Mouse (Mus musculus) liver, embryonic 15.5 days (tissue): ENCODE results near the gene Tekt4. TPM values are rescaled to one million over a fixed set of nuclear protein-coding genes. Genes with fewer than 3 reads are reported as not detected.

Experiments used
- ATAC-seq: fragments of 200-750 bp; cut with Nextera tagmentation; 2 replicates; pipeline ENCODE4 v1.8.0; 2017; ENCODE audit warnings: moderate number of reproducible peaks, mild to moderate bottlenecking, moderate library complexity; ENCODE audit not compliant: insufficient read depth
- H3K27ac ChIP-seq: fragments of 300-500 bp; sonication (generic); replicated peaks from 2 replicates; pipeline ENCODE4 v1.5.1; 2015; ENCODE audit warnings: mild to moderate bottlenecking, inconsistent platforms
- H3K27me3 ChIP-seq: fragments of 300-500 bp; sonication (generic); 2 replicates; pipeline ENCODE4 v1.6.1; 2015; ENCODE audit warnings: mild to moderate bottlenecking, inconsistent platforms
- H3K36me3 ChIP-seq: fragments of 300-500 bp; sonication (generic); replicated peaks from 2 replicates; pipeline ENCODE4 v1.6.1; 2015; ENCODE audit warnings: moderate library complexity, mild to moderate bottlenecking, inconsistent platforms
- H3K4me1 ChIP-seq: fragments of 300-500 bp; sonication (generic); replicated peaks from 2 replicates; pipeline ENCODE4 v1.6.1; 2015; ENCODE audit warnings: inconsistent platforms
- H3K4me2 ChIP-seq: fragments of 300-500 bp; sonication (generic); 2 replicates; pipeline ENCODE4 v1.6.1; 2015; ENCODE audit warnings: moderate library complexity, mild to moderate bottlenecking, inconsistent platforms
- H3K4me3 ChIP-seq: fragments of 300-500 bp; sonication (generic); replicated peaks from 2 replicates; pipeline ENCODE4 v1.5.1; 2015; ENCODE audit warnings: mild to moderate bottlenecking, inconsistent platforms
- H3K9ac ChIP-seq: fragments of 300-500 bp; sonication (generic); 2 replicates; pipeline ENCODE4 v1.6.1; 2015; ENCODE audit warnings: moderate library complexity, mild to moderate bottlenecking, inconsistent platforms
- H3K9me3 ChIP-seq: fragments of 300-500 bp; sonication (generic); replicated peaks from 2 replicates; pipeline ENCODE4 v1.6.1; 2016; ENCODE audit warnings: inconsistent platforms
- WGBS: fragments of 180-500 bp; shearing (Covaris S2); methylation state at CpG from one replicate; pipeline ENCODE4 v1.1.7; 2015; ENCODE audit warnings: mixed read lengths; ENCODE audit not compliant: insufficient replicate concordance; 5-methylcytosine and 5-hydroxymethylcytosine counted together
- polyA plus RNA-seq: library from polyadenylated mRNA; unstranded; fragments of >200 nt; fragmentation: Nextera tagmentation; extraction: Ambion mirVana; gene quantifications from 2 replicates; pipeline ENCODE4 v1.2.1, GENCODE M21; 2015

The Tekt4 gene
- 0.22 TPM in 1 of 2 replicates, not detected in the other for polyA plus RNA-seq

DNA sequence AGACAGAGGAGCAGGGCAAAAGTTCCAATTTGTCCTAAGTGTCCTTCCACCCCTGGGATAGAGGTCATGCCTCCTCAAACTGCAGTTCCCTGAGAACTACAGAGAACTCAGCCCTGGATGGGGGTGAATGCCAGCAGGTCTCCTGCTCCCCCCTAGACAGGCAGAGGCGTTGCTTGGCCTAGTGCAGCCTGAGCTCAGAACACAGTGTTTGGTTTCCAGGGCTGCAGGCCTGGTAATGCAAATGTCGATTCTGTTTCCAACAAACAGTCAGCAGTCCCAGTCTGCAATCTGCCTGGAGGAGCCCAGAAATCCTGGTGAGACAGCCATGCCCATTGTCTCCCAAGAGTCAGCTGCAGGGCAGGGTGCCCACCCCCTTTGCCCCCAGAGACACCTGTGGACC, at the start of gene Tekt4:
Gene Tekt4, plus strand, starts transcription at position 344 of the 400 bp plus-strand sequence.
- ATAC-seq: no peak
- Histone ChIP-seq H3K4me2 (no peak within 1 kb of the TSS), H3K4me1 (no peaks in the 10 kb centered on the region), H3K27me3 (no peaks in the 10 kb centered on the region), H3K9me3 (no peaks in the 10 kb centered on the region), H3K9ac (no peak within 1 kb of the TSS), H3K27ac (no peak within 1 kb of the TSS), H3K36me3 (no peaks in the 10 kb centered on the region), H3K4me3 (no peak within 1 kb of the TSS)
- WGBS: 20% methylated on average over 2 of the region's 2 CpGs

DNA sequence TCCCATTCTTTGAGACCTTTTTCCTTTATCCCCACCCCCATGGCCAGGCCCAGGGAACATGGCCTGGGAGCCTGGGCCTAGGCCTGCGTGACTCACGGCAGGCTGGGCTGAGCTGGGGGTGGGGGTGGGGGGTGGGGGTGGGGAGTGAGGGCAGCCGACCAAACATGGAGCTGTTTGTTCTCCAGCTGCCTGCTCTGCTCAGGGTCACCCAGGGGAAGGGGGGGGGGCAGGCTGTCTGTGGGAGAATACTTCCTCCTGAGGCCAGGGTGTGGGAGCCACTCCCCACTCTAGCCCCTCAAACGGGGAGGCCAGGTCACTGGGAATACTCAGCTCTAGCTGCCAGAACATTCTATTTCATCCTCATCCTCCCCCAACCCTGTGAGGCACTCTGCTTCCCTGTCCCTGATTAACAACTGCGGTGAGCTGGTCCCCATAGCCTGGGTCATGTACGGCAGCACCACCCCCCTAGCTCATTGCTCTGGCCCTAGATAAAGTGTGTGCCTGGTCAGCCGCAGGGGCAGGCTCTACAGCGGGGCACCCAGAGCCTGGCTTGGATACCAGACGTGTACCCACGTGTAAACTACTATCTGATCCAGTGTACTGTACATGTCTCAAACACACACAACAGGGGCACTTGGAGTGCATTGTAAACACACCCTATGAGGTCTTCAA, 49.1 kb upstream of the Tekt4 start:
- H3K27ac ChIP-seq: no peak overlapping the region
- no peak overlapping the region for H3K4me2 ChIP-seq
- H3K9me3 ChIP-seq: no peaks in the 10 kb centered on the region
- H3K27me3 ChIP-seq: no peaks in the 10 kb centered on the region
- H3K4me3 ChIP-seq: no peak overlapping the region
- ATAC-seq: peak; percentile 61; the same call in 1 of the 2 replicates
- peaks cover 12% of the 10 kb centered on the region for H3K4me1 ChIP-seq
- 10% methylated on average over 10 of the region's 10 CpGs for WGBS
- H3K36me3 ChIP-seq: no peaks in the 10 kb centered on the region
- H3K9ac ChIP-seq: no peak overlapping the region

DNA sequence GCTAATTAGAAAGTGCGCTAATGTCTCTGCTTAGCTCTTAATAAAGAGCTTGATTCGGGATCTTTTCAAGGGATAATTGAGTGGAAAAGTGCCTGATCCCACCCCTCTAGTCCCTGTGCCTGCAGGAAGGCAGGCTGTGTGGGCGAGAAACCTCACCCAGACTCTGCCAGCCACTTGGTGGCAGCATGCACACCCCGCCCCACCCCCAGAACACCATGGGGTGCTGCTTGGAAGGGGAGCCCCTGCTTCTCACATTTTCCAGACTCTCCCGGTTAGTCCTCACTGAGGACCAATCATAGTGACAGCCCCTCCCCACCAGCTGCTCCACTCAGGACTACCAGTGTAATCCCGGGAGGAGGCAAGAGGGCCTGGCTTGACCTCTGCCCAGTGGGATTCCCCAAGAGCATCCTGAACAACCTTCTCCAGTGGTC, 48.4 kb upstream of the Tekt4 start:
- peaks cover 12% of the 10 kb centered on the region for H3K4me1 ChIP-seq
- ATAC-seq: no peak
- no peak overlapping the region for H3K27ac ChIP-seq
- no peak overlapping the region for H3K9ac ChIP-seq
- H3K4me2 ChIP-seq: no peak overlapping the region
- no peaks in the 10 kb centered on the region for H3K27me3 ChIP-seq
- H3K36me3 ChIP-seq: no peaks in the 10 kb centered on the region
- H3K4me3 ChIP-seq: no peak overlapping the region
- WGBS: 20% methylated on average over 6 of the region's 6 CpGs
- H3K9me3 ChIP-seq: no peaks in the 10 kb centered on the region

- no peaks in the 10 kb centered on the region for H3K9me3 ChIP-seq
- no peak overlapping the region for H3K9ac ChIP-seq
- WGBS: 57% methylated on average over 4 of the region's 4 CpGs
- no peaks in the 10 kb centered on the region for H3K27me3 ChIP-seq
- no peak for ATAC-seq
- peaks cover 12% of the 10 kb centered on the region for H3K4me1 ChIP-seq
- H3K4me3 ChIP-seq: no peak overlapping the region
- no peaks in the 10 kb centered on the region for H3K36me3 ChIP-seq
- no peak overlapping the region for H3K27ac ChIP-seq
- no peak overlapping the region for H3K4me2 ChIP-seq
Observed at GRCm38 (mm10) chr17:25407352-25407751, 47.1 kb upstream of the Tekt4 start.

GRCm38 (mm10) chr17:25408302-25408999, 46.0 kb upstream of the Tekt4 start:
- Histone ChIP-seq H3K27ac (no peak overlapping the region), H3K36me3 (no peaks in the 10 kb centered on the region), H3K4me2 (no peak overlapping the region), H3K27me3 (no peaks in the 10 kb centered on the region), H3K9ac (no peak overlapping the region), H3K4me1 (peaks cover 12% of the 10 kb centered on the region), H3K4me3 (no peak overlapping the region), H3K9me3 (no peaks in the 10 kb centered on the region)
- 66% methylated on average over 7 of the region's 7 CpGs for WGBS
- no peak for ATAC-seq

DNA sequence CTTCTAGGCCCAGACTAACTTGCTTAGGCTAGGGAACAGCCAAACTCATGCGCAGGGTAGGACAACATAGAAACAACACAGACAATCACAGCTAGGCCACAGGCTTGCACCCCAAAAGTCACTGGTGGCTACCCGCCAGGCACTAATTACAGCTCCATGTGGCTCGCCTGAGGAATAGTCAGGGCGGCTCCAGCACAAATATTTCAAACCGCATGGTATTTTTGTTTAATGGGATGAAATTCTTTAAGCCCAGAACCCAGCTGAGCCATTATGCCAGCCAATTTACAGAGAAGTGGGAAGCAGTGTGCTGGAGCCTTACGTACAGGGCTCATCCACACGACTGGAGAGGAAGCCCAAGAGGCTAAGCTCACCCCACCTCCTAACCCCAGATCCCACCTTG, 44.8 kb upstream of the Tekt4 start:
- no peak overlapping the region for H3K27ac ChIP-seq
- no peak for ATAC-seq
- H3K9ac ChIP-seq: no peak overlapping the region
- H3K36me3 ChIP-seq: no peaks in the 10 kb centered on the region
- H3K4me1 ChIP-seq: peaks cover 12% of the 10 kb centered on the region
- H3K4me2 ChIP-seq: no peak overlapping the region
- no peaks in the 10 kb centered on the region for H3K27me3 ChIP-seq
- H3K9me3 ChIP-seq: no peaks in the 10 kb centered on the region
- WGBS: 74% methylated on average over 7 of the region's 7 CpGs
- H3K4me3 ChIP-seq: no peak overlapping the region

DNA sequence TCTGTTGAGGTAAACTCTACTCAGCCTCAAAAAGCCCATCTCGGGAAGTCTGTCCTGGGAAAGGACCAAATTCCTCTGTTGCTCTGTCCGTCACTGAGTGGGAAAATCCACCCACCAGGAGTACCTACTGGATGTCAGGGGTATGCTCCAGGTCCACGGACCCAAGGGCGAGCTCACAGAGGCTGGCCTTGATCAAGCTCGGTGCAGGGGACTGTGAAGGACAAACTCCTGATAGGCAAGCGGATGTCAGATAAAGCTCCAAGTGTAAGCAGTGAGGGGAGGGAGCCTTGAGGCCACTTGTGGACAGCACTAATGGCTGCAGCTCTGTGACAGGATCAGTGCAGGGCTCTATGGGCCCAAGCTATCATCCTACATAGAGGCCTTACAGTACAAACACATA, 44.2 kb upstream of the Tekt4 start:
- no peak overlapping the region for H3K9ac ChIP-seq
- no peaks in the 10 kb centered on the region for H3K36me3 ChIP-seq
- no peaks in the 10 kb centered on the region for H3K9me3 ChIP-seq
- no peaks in the 10 kb centered on the region for H3K27me3 ChIP-seq
- H3K4me2 ChIP-seq: no peak overlapping the region
- WGBS: 41% methylated on average over 6 of the region's 6 CpGs
- no peak overlapping the region for H3K4me3 ChIP-seq
- peaks cover 9% of the 10 kb centered on the region for H3K4me1 ChIP-seq
- no peak overlapping the region for H3K27ac ChIP-seq
- no peak for ATAC-seq

DNA sequence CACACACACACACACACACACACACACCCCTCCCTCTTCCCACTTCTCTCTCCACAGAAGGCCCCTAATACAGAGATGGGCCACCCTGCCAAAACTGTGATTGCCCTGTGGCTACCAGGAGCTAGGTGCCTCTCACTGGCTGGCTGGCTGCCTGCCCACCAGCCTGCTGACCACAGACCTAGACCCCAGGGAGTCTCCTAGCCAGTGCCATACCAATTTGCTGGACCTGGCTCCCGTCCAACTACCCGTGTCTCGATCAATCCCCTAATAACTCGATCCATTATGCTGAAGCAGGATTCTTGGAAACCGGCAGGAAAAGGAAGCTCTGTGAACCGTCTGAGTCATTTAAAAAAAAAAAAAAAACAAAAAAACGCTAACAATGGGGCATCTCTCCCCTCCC, 43.6 kb upstream of the Tekt4 start:
- Histone ChIP-seq H3K4me2 (no peak overlapping the region), H3K4me3 (no peak overlapping the region), H3K27me3 (no peaks in the 10 kb centered on the region), H3K27ac (no peak overlapping the region), H3K36me3 (no peaks in the 10 kb centered on the region), H3K9ac (no peak overlapping the region), H3K9me3 (no peaks in the 10 kb centered on the region), H3K4me1 (peaks cover 4% of the 10 kb centered on the region; the same call in 1 of the 2 replicates)
- no peak for ATAC-seq
- WGBS: 18% methylated on average over 7 of the region's 7 CpGs

DNA sequence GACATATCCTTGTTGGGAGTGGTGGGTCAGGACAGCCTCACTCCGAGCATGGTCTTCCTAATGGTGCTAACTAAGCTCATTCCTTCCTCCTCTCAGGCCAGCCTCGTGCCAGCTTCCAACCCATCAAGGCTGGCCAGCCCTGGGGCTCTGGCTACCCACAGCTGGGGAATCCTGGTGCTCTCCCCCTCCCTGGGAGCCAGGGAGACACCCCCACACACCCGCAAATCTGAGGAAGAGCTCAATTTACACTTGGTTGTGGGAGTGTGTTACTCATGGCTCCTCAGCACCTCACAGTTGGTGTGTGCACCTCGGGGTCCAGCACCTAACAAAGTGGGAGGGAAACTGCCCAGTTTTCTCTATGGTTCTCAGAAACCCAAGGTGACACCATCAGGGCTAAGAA, 43.2 kb upstream of the Tekt4 start:
- ATAC-seq: no peak
- 31% methylated on average over 4 of the region's 4 CpGs for WGBS

DNA sequence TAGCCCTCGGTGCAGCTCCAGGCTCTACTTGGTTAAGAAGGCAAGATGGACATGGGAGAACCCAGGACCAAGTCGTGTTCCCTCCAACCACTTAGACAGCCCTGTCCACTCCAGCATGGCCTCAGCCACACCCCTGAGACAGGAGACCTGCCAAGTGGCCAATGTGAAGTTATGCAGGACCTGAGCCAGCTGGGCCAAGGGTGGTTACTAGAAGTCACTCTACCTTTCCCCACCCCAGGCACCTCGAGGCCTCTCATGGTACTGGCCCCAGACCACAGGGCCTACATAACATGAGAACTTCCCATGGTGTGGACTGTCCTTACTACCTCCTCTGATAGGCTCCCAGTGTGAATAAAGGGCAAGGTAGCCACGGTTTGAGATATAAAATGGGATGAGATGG, 40.2 kb upstream of the Tekt4 start:
- H3K9ac ChIP-seq: no peak overlapping the region
- no peaks in the 10 kb centered on the region for H3K9me3 ChIP-seq
- no peaks in the 10 kb centered on the region for H3K27me3 ChIP-seq
- H3K4me2 ChIP-seq: no peak overlapping the region
- no peak for ATAC-seq
- no peak overlapping the region for H3K27ac ChIP-seq
- no peak overlapping the region for H3K4me3 ChIP-seq
- H3K4me1 ChIP-seq: peaks cover 7% of the 10 kb centered on the region; the same call in 1 of the 2 replicates
- H3K36me3 ChIP-seq: no peaks in the 10 kb centered on the region
- 57% methylated on average over 4 of the region's 4 CpGs for WGBS

More for the DNA sequence above, 43.2 kb upstream of the Tekt4 start:
- H3K9ac ChIP-seq: no peak overlapping the region
- no peaks in the 10 kb centered on the region for H3K27me3 ChIP-seq
- peaks cover 5% of the 10 kb centered on the region for H3K4me1 ChIP-seq
- no peaks in the 10 kb centered on the region for H3K9me3 ChIP-seq
- H3K4me2 ChIP-seq: no peak overlapping the region
- H3K27ac ChIP-seq: no peak overlapping the region
- no peaks in the 10 kb centered on the region for H3K36me3 ChIP-seq
- no peak overlapping the region for H3K4me3 ChIP-seq

- Histone ChIP-seq H3K36me3 (no peaks in the 10 kb centered on the region), H3K4me2 (no peak overlapping the region), H3K4me3 (no peak overlapping the region), H3K9me3 (no peaks in the 10 kb centered on the region), H3K27me3 (no peaks in the 10 kb centered on the region), H3K9ac (no peak overlapping the region), H3K4me1 (peaks cover 7% of the 10 kb centered on the region; the same call in 1 of the 2 replicates), H3K27ac (no peak overlapping the region)
- WGBS: 35% methylated on average over 3 of the region's 3 CpGs
- ATAC-seq: no peak
Observed at GRCm38 (mm10) chr17:25414917-25415316, 39.5 kb upstream of the Tekt4 start.
